Mouse (Mus musculus) left cerebral cortex, postnatal 25 days (tissue): Measurements from ENCODE around the gene Flad1. TPM values are rescaled to one million over a fixed set of nuclear protein-coding genes. Genes with fewer than 3 reads are reported as not detected.
"Not testable (repeated sequence)": the region's sequence is repeated elsewhere in the genome, so short reads cannot be mapped to it uniquely, and the experiment has no call there.

Experiments used
- DNase-seq, 2 experiments: peaks; one replicate each; pipeline ENCODE4 v3.0.0; 2022; ENCODE audit warnings: low spot score in 2 of 2, mixed read lengths in 1 of 2
- intact Hi-C: fragments of 180-260 bp; cut with DNase I; formaldehyde crosslinking; loops from one replicate; pipeline ENCODE4 v1.15.1; 2025
- total RNA-seq, 2 experiments: library from RNA; stranded (reverse); gene quantifications; 2 replicates each; pipeline ENCODE4 v1.2.3; 2021

The Flad1 gene
- total RNA-seq, 2 experiments from 2014 or later = 32.6 to 32.9 TPM

DNA sequence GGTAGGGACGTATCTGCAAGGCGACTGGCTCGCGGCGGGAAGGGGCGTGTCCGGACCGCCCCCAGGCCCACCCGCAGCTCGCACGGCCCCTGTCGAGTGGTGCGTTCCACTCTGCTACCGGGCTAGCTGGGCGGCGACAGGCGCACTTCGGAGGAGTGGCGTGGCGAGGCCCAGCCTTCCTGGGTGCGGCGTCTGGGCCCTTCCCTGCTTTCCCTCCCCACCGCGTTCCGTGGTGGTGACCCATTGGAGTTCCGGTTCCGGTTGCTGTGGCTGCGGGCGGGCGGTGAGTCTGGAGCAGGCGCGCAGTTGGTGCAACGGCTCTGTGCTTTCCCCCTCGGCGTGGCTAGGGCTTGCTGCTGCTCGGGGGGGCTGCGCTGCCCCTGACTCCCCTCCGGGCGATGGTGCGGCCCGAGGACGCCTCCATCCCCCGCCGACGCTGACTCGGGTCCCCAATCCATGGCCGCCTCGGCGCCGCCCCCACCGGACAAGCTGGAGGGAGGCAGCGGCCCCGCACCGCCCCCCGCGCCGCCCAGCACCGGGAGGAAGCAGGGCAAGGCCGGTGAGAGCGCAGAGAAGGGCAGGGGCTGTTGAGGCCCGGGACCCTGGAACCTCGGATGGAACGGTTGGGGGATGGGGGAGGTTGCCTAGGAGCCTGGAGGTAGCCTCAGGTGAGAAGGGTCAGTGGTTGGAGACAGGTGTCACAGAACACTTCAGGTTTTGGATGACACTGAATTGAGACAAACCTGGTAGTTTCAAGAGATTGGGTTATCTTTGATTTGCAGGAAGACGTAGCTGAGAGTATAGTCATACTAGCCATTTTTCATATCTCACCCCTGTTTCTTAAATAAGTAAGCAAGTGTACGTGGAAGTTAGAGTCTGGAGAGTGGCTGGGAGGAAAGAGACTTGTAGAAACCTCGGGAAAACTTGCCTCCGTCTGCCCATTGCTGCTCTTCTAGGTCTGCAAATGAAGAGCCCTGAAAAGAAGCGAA lies 18.8 kb upstream of the Flad1 start, which contains the start of gene Pygo2:
Gene Pygo2 (plus strand): TSS at position 44 of the 989 bp plus-strand sequence.
- DNase-seq = peak; percentile 95 to 98
- intact Hi-C loops = no loop called here

DNA sequence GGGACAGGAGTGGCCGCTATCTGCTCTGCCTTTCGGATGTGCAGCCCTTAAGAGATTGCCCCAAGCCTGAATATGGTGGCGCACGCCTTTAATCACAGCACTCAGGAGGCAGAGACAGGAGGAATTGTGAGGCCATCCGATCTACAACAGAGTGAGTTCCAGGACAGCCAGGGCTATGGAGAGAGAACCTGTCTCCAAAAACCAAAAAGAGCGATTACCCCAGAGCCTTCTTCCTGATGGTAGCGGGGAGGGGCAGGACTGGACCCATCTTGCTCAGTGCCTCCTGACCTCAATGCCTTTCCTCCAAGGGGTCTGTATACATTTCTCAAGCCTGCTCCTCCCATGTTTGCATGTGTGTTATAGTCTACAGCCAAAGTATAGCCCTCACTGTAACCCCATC lies 17.4 kb upstream of the Flad1 start:
- DNase-seq, intact Hi-C loops: not testable (repeated sequence)

DNA sequence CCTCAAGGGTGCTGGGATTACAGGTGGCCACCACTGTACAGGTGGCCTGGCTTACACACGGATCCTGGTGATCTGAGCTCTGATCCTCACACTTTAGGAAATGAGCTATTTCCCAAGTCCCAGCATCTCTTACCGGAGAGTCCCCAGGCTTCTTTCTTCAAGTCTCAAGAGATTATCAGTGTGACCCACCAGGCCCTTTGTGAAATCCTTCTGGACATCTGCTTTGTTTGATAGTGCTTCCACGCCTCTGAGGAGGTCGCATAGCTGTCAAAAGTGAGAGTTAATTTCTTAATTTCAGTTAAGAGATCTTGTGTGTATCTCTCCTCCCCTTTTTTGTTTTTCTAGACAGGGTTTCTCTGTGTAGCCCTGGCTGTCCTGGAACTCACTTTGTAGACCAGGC lies 14.2 kb upstream of the Flad1 start:
- DNase-seq = no peak
- intact Hi-C loops = no loop called here

DNA sequence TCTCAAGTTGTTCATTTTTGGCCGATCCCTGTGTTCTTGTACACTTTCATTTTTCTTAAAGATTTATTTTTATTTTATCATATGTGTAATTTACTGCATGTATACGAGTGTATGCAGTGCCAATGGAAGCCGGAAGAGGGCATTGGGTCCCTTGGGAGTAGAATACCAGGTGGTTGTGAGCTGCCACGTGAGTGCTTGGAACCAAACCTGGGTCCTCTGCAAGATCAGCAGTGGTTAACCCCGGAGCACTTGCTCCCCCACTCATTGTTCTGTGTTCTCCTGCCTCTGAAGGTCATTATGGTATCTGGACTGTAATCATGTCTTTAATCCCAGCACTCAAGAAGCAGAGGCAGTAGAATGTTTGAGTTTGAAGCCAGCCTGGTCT lies 13.5 kb upstream of the Flad1 start:
- no peak for DNase-seq
- intact Hi-C loops = no loop called here

DNA sequence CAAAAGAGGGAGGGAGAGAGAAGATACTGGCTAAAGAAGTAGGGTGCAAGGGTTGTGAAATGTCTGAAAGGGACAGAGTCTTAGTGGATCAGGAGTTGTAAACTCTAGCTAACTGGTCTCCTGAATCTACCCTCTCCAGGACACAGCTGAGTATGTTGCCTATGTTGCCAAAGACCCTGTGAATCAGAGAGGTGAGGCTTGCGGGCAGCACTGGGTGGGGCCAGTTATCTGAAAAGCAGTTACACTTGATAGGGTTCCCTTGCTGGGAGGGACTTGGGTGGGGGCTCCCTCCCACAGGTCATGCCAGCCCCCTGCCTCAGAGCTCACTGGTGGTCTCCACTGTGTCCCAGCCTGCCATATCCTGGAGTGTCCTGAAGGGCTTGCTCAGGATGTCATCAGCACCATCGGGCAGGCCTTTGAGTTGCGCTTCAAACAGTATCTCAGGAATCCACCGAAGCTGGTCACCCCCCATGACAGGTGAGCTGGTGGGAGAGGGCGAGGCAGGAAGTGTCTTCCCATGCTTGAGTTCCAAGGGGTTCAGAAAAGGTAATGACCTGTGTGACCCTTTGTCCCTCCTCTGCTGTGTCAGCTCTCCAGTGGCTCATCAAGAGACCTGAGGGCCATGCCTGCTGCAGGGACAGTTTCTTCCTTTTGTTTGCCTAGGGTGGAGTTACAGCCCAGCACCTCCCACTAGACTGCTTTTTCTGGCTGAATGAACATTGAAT lies 12.9 kb upstream of the Flad1 start:
- no peak for DNase-seq
- intact Hi-C loops = no loop called here

DNA sequence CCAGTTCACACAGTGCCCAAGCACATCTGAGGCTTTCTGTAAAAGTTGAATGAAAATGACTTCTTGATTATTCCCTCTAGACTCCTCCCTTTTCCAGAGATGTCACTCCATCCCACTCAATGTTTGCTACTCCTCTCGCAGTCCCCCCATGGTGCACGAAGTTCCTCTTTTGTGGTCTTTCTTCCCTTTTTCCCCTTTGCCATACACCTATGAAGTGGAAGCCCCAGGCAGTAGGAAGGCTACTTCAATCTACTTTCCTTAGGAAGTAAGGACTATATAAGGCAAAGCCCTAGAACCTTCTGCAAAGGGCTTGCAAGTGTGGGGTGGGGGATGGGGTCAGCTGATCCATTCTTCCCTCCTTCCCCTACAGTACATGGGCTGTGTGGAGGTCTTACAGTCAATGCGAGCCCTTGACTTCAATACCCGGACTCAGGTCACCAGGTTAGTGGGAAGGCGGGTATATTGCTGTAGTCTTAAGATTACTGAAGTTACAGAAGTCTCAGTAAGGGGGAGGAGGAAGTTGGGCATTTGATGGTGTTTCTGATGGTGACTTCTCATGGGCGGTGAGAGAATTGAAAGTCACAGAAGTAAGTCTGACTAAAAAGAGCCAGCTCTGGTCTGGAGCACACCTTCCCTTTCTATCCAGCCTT lies 11.0 kb upstream of the Flad1 start:
- intact Hi-C loops = no loop called here
- DNase-seq = no peak

DNA sequence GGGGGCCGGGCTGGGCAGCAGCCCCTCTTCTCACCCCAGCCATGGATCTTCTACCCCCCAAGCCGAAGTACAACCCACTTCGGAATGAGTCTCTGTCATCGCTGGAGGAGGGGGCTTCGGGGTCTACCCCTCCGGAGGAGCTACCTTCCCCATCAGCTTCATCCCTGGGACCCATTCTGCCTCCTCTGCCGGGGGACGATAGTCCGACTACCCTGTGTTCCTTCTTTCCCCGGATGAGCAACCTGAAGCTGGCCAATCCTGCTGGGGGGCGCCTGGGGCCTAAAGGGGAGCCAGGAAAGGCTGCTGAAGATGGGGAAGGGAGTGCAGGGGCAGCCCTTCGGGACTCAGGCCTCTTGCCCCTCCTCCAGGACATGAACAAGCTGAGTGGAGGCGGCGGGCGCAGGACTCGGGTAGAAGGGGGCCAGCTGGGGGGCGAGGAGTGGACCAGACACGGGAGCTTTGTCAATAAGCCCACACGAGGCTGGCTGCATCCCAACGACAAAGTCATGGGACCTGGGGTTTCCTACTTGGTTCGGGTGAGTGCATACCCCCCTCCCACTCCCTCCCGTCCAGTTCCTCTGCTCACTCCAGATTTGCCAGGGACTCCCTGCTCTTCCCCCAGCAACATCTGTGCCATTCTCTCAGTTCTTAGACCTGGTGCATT lies 10.3 kb upstream of the Flad1 start:
- no peak for DNase-seq
- intact Hi-C loops = no loop called here

DNA sequence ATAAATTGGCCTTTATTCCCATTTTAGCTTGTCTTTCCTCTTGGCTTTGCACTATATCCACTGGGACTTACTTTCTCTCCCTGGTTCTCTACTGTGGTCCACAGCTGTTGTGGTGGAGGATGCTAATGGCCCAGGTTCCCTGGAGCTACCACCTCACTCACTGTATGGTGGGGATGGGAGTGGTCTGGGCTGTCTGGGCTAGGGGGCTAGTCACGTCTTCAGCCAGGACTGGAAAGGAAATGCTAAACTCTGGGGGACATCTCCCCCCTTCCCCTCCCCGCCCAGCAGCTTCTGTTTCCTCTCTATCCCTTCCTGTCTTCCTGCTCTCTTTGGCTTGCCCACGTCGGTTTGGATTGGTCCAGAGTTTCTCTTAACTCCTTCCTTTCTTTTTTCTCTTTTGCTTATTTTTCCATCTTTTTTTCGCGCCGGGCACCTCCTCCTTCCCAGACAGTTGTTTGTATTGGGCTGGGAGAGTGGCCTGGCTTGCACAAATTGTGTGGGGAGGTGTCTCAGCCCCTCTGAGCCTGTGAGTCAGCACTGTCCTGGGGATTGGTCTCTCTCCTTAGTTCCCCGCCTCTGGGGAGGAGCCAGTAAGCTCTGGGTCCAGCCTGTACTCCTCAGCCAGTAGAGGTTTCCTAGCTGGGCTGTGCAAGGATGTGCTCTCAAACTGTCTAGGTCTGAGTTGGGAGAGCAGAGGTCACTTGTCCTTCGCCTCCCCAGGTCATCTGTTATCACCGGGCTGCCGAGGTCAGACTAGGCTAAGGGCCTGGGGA lies 9.5 kb upstream of the Flad1 start:
- peak; percentile 65 to 87 for DNase-seq
- intact Hi-C loops = no loop called here

DNA sequence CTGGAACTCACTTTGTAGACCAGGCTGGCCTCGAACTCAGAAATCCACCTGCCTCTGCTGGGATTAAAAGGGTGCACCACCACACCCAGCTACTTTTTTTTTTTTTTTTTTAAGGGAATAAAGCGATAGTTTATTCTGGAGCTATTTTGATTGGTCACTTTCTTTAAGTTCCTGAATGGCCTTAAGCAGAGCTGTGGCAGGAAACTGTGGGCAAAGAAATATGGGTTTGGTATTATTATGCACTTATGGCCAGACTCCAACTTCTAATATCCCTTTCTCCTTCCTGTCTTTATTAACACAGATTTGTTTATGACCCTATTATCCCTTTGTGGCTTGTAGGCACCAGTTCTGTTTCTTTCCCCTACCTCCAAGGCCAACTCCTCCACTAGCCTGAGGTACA lies 8.8 kb upstream of the Flad1 start:
- intact Hi-C loops = no loop called here

DNA sequence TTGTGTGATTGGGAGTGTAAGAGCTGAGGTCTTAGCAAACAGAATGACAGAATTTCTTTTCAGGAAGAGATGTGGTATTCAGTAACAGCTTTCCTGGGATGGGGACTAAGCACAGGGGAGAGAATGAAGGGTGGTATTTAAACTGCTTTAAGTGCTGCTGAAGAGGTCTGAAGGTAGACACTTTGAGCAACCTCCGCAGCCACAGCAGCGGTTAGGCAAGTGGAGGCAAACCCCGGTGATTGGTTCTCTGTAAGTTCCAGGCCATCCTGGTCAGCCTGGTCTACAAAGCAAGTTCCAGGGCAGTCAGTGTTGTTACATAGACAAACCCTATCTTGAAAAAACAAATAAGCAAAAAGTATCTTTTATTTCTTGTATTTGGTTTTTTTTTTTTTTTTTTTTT lies 8.3 kb upstream of the Flad1 start:
- no peak for DNase-seq

More for the DNA sequence above, 8.8 kb upstream of the Flad1 start:
- DNase-seq = no peak

DNA sequence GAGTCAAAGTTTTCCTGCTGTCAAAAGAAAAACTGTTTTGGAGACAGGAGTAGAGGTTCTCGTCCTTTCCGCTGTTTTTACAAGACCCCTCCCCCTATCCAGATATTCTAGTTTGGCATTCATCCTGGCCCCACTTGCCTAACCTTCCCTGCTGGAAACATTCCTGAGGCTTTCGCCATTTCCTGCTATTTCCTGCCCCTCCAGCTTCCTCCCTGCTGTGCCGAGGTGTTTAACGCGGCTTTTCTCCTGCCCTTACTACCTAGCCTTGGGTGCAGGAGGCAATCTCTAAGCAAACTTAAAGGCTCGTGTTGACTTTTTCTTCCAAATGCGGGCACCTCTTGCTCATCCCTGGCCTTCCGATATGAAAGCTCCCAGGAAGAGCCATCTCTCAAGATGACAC lies 7.9 kb upstream of the Flad1 start:
- intact Hi-C loops = no loop called here

More for the DNA sequence above, 8.3 kb upstream of the Flad1 start:
- intact Hi-C loops = no loop called here

DNA sequence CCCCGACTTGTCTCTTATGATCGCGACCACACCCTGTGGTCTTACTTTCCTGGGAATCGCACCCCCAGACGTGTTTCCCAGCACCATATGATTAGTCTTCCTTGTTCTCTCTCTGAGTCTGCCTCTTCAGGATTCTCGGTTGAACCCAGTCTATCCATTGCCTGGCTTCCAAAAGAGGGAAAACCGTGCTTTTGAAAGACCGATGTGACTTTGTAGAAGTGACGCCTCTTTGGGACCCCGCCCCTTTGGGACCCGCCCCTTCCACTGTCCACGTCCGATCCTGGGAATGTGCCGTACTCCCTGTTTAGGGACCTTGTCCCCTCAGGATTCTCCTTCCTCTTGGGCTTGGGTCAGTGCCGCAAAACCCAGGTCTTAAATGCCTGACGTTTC lies 7.2 kb upstream of the Flad1 start:
- intact Hi-C loops = no loop called here
- peak in 1 of 2 experiments; percentile 31 for DNase-seq

More for the DNA sequence above, 7.9 kb upstream of the Flad1 start:
- DNase-seq = no peak

DNA sequence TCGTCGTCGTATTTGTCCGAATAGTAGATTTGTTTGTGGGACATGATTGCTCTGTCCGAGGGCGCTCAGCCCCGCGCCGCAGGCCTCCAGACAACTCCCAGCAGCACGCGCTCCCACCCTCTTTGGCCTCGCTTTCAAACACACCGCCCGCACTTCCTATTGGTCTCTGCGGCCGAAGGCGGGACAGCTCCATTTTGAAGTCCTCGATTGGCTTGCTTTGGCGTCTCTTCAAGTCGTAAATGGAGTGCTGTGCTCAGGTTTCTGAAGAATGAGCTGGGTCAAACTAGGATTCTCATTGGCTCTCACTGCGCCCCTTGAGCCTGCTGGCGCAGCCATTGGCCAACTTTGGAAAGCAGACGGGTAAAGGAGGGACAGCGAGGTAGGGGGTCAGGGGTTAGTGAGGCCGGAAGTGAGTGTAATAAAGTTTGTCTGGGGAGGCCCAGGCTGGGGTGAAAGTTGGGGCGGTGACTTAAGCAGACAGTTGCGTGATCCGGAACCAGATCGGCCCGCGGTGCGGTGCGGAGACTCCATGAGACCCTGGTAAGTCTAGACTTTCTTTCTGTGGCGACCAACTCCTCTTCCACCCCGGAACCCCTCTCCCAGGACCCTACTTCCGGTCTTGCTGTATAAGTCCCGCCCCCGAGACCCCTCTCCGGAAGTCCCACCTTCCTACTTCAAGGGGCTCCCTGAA lies 6.6 kb upstream of the Flad1 start, which contains the start of the genes Cks1b and Shc1:
Gene Cks1b (minus strand): TSS at position 214 of the 691 bp plus-strand sequence.
Gene Shc1 (plus strand): TSS at position 274 of the 691 bp plus-strand sequence.
- intact Hi-C loops = no loop called here
- peak; percentile 92 to 99 for DNase-seq

DNA sequence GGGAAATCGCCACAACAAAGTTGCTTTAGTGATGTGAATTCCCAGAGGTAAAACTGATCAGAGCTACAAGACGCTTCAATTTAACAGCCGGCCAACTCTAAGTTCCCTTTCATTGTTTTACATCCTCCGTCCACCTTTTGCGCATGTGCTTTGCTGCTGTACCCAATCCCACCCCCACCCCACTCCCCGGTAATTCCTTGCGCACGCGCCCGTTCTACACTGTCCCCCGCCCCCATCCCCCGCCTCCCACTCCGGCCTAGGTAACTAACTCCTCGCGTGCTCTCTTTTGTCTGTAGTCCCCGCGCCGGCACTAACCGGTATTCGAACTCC lies 6.1 kb upstream of the Flad1 start:
- DNase-seq = no peak
- intact Hi-C loops = no loop called here

DNA sequence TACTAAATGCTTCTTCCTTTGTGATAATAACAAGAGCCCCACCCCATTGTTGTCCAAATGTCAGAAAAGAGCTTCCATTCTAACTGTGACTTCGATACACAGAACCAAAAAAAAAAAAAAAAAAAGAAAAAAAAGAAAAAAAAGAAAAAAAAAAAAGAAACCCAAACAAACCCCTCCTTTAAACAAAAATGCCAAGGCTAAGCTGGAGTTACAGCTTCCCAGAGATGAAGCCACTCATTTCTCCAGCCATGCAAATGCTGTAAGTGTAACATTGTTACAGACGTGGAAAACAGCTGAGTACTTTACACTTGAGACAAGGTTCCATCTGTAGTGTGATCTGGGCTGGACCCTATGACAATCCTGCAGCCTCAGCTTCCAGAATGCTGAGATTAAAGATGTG lies 5.5 kb upstream of the Flad1 start:
- DNase-seq = no peak
- intact Hi-C loops = no loop called here

DNA sequence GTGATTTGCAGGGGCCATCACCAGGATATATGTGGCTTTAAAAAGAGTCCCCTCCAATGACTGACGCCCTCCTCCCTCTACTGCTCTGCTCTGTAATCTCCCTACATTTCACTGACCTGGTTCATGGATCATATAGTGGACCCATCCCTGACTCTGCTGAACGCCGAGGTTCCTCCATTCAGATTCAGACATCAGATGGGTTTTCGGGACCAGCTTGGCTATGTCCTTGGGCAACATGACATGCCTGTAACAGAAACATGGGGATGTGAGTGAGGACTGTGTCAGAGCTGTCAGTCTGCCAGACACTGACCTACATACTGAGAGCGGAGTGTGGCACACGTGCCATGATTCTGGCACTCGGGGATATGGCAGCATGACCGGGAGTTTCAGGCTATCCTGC lies 4.5 kb upstream of the Flad1 start:
- DNase-seq = no peak
- intact Hi-C loops = no loop called here

DNA sequence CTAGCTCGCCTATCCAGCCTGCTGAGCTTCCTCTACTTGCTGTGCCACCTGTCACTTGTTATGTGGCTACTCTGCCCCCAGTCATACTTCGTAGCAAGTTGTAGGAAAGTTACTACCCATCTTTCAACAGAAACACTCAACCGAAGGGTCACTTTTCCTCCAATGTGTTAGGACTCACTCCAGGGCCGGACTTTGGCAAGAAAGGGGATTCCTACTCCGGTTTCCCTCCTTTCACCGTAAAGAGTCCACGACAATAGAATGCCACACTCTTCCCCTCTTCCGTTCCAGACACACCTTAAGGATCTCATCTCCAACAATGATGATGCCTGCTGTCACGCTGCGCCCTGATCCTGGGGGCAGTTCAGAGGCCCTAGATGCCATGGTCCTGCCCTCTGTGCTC lies 806 bp downstream of the Flad1 start:
- intact Hi-C loops = no loop called here
- no peak for DNase-seq

DNA sequence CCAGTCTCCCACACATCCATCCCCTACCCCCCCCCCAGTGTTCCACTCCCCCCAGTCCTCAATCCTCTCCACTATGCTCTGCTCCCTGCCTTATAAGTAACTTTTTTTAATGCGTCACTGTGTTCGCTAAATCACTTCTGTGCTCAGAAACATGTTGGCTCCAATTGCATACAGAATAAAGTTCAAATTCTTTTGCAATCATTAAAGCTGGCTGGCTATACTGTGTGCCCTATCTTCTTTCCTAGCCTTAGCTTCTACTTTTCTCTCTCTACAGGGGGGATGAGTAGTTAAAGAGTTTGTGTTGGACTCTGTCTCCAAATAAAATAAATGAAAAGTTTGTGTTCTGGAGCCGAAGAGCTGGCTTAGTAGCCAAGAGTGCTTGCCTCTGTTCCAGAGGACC lies 2.0 kb downstream of the Flad1 start:
- intact Hi-C loops = no loop called here
- no peak for DNase-seq
